Mouse (Mus musculus) lung, postnatal 25 days (tissue): ENCODE results near the gene Tnfrsf9.
"Not testable (repeated sequence)": the region's sequence is repeated elsewhere in the genome, so short reads cannot be mapped to it uniquely, and the experiment has no call there.

ENCODE experiments used
- DNase-seq: peaks from one replicate; pipeline ENCODE4 v3.0.0; 2022; ENCODE audit warnings: low spot score

The Tnfrsf9 gene

GRCm38 (mm10) chr4:150894718-150895501, 19.5 kb upstream of the Tnfrsf9 start:
- no peak for DNase-seq

GRCm38 (mm10) chr4:150896896-150897624, 17.3 kb upstream of the Tnfrsf9 start:
- no peak for DNase-seq

GRCm38 (mm10) chr4:150898716-150899365, 15.5 kb upstream of the Tnfrsf9 start:
- peak; percentile 81 for DNase-seq

- DNase-seq: no peak
Observed at GRCm38 (mm10) chr4:150900486-150900885, 13.9 kb upstream of the Tnfrsf9 start.

- peak; percentile 80 for DNase-seq
Observed at GRCm38 (mm10) chr4:150901651-150902050, 12.7 kb upstream of the Tnfrsf9 start.

GRCm38 (mm10) chr4:150902062-150902461, 12.3 kb upstream of the Tnfrsf9 start:
- no peak for DNase-seq

GRCm38 (mm10) chr4:150903091-150903742, 11.1 kb upstream of the Tnfrsf9 start:
- no peak for DNase-seq

GRCm38 (mm10) chr4:150907099-150907498, 7.3 kb upstream of the Tnfrsf9 start:
- no peak for DNase-seq

- not testable (repeated sequence) for DNase-seq
Observed at GRCm38 (mm10) chr4:150908512-150908911, 5.8 kb upstream of the Tnfrsf9 start.

GRCm38 (mm10) chr4:150909451-150910156, 4.8 kb upstream of the Tnfrsf9 start:
- peak; percentile 97 for DNase-seq

- no peak for DNase-seq
Observed at GRCm38 (mm10) chr4:150910164-150910951, 4.0 kb upstream of the Tnfrsf9 start.

- no peak for DNase-seq
Observed at GRCm38 (mm10) chr4:150913743-150914142, 619 bp upstream of the Tnfrsf9 start.

- no peak for DNase-seq
Observed at GRCm38 (mm10) chr4:150915181-150915906, 982 bp downstream of the Tnfrsf9 start.

- DNase-seq: no peak
Observed at GRCm38 (mm10) chr4:150917336-150918027, 3.1 kb downstream of the Tnfrsf9 start.

GRCm38 (mm10) chr4:150921206-150921605, 6.8 kb downstream of the Tnfrsf9 start:
- no peak for DNase-seq

- no peak for DNase-seq
Observed at GRCm38 (mm10) chr4:150924308-150924707, 9.9 kb downstream of the Tnfrsf9 start.

GRCm38 (mm10) chr4:150924936-150925335, 10.6 kb downstream of the Tnfrsf9 start:
- DNase-seq: no peak

GRCm38 (mm10) chr4:150925923-150926322, 11.6 kb downstream of the Tnfrsf9 start:
- no peak for DNase-seq

- DNase-seq: no peak
Observed at GRCm38 (mm10) chr4:150926924-150927705, 12.8 kb downstream of the Tnfrsf9 start.
